Mouse (Mus musculus): ENCODE results near the gene Gphn.

Gene Gphn

GRCm38 (mm10) chr12:78225707-78226518, at the start of gene Gphn:
Gphn (plus strand) TSS chr12:78226379.
- DNase-seq = peak; percentile 99

GRCm38 (mm10) chr12:78181452-78181851, 44.7 kb upstream of the Gphn start:
- DNase-seq = no peak

GRCm38 (mm10) chr12:78193942-78194341, 32.2 kb upstream of the Gphn start, which contains the start of gene Gm6657:
Gm6657 (plus strand) TSS chr12:78194242.
- DNase-seq = no peak

GRCm38 (mm10) chr12:78195368-78195767, 30.8 kb upstream of the Gphn start:
- no peak for DNase-seq

- DNase-seq = no peak
These were observed 22.5 kb upstream of the Gphn start for GRCm38 (mm10) chr12:78203646-78204045.

DNA sequence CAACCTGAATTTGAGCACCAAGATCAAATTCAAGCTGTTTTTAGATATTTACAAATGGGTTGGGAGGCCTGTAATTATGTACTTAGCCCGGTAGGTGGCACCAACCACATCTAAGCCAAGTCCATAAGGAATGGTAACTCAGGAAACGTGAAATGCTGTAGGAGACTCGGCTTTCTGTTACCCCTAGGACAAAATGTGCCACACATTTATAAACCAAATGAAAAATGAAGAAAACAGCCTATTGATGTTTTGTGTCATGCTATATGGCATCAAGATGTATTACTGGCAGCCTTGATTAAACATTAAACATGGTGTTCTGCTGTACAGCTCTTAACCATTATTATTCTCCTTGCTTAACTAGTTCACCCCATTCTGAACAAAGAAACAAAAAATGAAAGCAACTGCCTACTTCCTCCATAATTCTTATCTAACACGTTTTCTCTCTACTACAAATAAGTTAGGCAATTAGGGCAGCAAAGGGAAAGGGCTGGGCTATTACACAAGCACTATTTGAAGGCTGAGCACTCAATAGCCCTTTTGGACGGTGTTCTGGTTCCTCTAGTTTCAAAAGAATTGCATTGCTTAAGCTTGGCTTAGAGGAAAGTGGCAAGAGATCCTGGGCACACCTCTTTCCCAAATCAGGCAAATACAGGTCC, 20.1 kb upstream of the Gphn start:
- peak; percentile 73 for DNase-seq

GRCm38 (mm10) chr12:78206571-78206960, 19.6 kb upstream of the Gphn start:
- peak; percentile 74 for DNase-seq

DNA sequence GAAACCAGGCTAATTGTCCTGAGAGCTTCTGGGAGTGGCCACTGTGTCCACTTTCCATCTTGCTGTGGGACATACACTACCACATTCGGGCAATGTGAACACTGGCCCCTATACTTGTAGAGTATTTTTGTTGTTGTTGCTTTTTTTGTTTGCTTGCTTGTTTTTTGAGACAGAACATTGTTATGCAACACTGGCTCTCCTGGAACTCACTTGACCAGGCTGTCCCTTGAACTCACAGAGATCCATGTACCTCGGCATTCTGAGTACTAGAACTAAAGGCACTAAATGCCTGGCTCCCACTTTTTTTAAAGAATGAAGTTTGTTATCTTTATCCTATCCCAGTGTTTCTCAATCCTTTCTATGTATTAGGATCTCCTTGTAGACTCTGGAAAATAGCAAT, 16.3 kb upstream of the Gphn start:
- DNase-seq = no peak

DNA sequence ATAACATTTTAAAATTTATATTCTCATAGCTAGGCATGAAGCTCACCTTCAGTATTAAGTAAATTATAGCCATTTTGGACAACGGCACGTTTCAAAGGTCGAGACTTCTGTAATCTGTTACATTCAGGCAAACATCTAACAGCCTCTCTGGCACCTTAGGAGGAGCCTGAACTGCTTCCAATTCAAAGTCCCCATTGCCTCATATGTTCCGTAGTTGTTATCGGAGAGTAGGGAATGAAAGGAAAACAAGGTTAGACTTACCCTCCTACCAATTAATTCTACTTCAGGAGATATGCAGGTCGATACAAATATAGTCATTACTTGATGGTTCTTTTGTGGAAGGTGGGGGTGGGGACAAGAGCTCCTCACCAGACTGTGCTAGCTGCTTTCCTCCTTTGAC, 10.7 kb upstream of the Gphn start:
- no peak for DNase-seq

DNA sequence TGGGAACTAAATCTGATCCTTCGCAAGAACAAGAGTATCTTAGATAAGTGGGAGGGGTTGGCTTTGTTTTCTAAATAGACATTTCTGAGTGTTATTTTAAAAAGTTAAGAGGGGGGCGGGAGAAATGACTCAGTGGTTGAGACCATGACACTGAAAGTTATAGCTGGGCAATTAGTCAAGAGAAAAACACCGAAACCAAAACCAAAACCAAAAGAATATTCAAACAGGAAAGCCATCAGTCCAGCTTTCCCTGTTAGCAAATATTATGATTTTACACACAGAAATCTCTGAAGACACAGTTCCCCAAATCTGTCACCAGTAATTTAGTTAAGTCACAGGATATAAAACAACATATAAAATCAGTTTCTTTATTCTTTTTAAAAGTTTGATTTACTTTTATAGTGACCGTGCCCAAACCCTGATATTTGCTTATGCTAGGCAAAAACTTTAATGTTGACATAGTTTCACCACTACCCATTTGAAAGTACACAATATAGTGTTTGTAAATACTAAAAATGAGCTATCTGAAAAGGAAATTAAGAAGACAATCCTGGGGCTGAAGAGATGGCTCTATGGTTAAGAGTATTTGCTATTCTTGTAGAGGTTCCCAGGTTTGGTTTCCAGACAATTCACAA, 6.9 kb upstream of the Gphn start:
- DNase-seq = no peak

DNA sequence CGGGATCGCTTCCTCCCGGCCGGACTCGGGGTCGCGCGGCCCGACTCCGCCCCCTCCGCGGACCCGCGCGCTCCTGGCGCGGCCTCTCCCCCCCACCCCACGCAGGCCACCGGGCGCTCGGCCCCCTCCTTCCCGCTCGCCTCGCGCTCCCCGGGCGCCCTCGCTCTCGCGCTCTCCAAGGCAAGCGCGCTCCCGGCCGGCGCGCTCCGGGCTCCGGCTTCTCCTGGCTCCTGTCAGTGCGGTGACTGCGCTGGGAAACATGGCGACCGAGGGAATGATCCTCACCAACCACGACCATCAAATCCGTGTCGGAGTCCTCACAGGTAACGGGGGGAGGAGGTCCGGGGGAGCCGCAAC, 318 bp downstream of the Gphn start:
- DNase-seq = peak; percentile 99

DNA sequence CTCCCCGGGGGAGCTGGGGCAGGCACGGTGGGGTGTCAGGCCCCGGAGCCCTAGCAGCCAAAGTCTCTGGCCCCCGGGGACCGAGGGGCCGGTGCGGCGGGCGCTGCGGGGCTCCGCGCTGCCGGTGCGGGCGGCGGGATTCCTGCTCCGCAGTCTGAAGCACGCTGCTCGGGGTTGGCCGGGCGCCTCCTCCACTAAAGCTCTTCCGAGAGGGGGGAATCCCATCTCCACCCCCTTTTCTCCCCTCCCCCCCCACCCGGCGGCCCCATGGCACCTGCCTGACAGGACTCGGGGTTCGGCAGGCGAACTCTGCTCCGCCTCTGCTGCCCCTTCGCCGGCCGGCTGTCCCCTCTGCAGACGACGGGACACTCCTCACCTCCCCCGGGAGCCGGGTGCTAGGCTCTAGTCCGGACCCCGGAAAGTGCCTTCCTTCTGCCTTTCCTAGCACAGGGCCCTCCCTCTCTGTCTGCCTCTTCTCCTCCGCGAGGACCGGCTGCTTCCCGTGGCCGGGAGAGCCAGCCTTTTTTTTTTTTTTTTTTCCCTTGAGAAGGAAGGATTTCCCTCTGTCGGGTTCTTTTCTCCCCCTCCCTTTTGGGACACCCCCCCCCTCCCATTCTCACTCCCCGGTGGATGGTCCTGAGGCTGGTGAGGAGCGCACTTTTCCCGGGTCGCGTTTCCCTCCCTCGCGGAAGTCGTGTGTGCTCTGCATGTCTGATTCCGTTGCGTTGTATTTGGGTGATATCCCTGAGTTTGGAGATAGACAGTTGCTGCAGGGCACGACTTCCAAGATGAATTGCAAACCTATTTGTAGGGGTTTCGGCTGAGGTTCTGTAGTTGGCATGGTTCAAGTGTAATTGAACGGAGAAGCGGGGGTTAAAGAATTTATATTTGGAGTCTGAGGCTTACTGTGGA, 1.1 kb downstream of the Gphn start:
- DNase-seq = peak; percentile 96

DNA sequence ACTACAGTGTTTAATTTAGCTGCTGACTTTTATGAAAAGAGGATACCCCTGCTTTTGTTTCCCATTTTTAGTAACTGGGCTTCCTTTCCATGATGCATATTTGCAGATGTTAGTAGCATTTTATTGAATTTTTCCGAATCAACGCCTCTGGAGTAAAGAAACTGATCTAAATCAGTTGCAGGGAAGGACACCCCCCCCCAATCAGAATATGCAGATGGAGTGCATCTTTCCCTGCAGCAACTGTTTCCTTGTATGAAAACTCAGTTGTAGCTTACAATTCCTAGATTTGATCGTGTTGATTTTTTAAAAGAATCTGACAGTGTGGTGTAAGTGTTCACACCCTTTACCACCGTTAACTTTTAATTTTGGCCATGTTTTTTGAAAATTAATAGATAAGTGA, 2.0 kb downstream of the Gphn start:
- peak; percentile 41 for DNase-seq

DNA sequence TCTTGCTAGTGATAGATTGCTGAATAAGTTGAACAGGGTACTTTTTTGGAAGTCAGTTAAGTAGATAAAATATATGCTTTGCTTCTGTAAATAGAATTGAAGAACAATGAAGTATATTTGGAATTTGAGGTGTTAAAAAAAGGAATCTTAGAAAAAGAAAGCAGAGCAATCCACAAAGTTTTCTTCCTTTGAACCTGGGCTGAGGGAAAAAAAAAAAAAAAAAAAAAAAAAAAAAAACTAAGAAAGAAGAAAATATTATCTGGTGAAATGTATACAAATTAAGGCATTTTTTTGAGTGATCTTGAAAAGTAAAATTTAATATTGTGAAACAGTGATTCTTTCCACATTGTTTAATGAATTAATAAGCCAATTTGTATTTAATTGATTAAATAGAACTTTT, 6.4 kb downstream of the Gphn start:
- DNase-seq = no peak

- DNase-seq = no peak
These were observed 22.2 kb downstream of the Gphn start for GRCm38 (mm10) chr12:78248366-78248765.

GRCm38 (mm10) chr12:78249151-78249550, 23.0 kb downstream of the Gphn start:
- DNase-seq = peak; percentile 94

- DNase-seq = no peak
These were observed 51.2 kb downstream of the Gphn start for GRCm38 (mm10) chr12:78277386-78277785.

DNA sequence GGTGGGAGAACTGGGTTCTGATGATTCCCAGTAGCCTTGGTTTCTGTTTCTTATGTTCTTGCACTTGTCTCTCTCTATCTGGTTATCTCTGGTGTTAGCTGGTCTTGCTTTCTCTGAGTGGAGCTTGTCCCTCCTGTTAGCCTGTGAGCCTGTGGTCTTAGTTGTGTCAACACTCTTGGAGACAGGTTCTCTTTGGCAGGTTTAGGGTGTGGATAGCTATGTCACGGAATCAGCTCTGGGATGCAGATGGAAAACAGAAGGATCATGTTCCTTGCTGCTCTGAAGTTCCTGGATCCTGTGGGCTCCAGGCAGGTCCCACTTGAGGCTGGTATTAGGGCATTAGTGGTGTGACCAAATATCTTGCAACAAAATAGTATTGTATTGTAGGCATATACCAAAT, 64.2 kb downstream of the Gphn start:
- peak; percentile 79 for DNase-seq

- peak; percentile 39 for DNase-seq
These were observed 72.7 kb downstream of the Gphn start for GRCm38 (mm10) chr12:78298824-78299398.

DNA sequence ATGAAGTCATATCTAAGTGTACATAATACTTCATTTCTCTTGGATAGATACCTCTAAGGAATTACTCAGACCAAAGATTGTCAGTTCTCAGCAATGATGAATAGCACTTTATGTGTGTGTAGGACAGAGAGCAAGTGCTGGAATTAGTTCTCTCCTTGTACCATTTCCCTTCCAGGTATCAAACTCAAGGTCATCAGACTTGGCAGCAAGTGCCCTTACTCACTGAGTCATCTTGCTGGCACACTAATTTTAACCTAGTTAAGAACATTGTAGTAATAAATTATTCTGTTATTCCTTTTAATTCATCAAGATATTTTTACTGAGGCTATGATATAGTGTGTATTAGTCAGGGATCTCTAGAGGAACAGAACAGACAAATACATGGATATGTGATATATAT, 88.9 kb downstream of the Gphn start:
- DNase-seq = no peak

DNA sequence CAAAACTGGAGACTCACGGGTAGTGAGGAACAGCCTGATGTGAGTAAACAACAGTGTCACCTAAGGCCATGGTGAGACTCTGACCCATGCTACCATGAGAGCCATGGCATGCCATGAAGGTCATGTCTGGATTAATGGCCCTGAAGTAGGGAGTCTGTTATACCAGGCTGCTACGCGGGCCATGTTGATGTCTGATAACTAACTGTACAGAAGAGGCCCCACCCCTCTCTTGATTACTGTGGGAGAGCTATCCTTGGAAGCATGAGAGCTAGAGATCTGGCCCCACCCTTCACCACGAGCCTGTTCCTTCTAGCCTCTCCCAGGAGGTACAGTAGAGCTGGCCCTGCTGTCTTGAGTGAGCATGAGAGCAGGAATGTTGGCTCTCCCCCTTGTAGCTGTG, 101.8 kb downstream of the Gphn start:
- DNase-seq = peak; percentile 74

GRCm38 (mm10) chr12:78332107-78332506, 105.9 kb downstream of the Gphn start:
- DNase-seq = no peak

DNA sequence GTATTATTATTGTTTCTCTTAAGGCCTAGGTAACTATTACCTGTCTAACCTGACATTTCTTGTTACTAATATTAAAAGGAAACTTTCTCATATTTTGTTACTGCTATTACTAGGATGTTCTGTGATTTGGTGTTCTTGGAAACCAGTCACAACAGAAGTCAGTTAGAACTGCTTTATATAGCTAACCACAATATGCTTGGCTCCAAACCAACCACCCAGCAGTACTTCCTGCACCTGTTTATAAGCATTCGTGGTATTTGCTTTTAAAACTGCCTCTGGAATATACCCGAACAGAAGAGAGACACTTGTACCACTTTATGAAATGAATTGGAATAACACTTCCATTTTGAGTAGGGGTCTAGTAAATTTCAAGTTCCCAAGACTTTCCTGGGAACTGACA, 130.3 kb downstream of the Gphn start:
- no peak for DNase-seq

Measured in heart, adult 11 months (tissue).